Mouse (Mus musculus) inflammation-experienced regulatory T-cells, adult 16 weeks (primary cell): ENCODE results near the gene Nhlh2. TPM values are rescaled to one million over a fixed set of nuclear protein-coding genes. Genes with fewer than 3 reads are reported as not detected.

Source experiments
- polyA plus RNA-seq: library from polyadenylated mRNA; unstranded; fragments of 100-300 nt; shearing (Covaris generic); gene quantifications from one replicate; pipeline ENCODE4 v1.2.1, GENCODE M21; 2017

Gene Nhlh2
- polyA plus RNA-seq = not detected

DNA sequence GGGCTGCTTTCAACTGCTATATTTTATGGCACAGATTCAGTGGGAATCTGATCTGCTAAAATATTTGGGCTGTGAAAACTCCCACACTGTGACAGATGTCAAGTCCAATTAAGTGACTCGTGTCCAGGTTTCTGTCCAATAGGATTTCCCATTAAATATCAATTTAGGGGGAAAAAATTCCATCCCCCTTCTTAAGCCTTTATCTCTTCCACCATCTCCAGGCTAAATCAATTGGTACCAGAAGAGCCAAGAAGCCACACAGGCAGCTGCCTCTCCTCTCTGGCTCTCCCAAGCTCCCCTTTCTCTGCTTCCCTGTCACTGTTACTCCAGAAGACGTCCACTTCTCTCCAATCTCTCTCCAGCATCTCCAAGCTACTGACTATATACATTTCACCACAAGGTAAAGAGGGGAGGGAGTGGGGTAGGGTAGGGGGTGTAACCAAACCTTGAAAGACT is at the start of gene Nhlh2:
TSS of gene Nhlh2 (plus strand) at position 151 of the 456 bp plus-strand sequence.

Other genes with a start within 250 kb of the Nhlh2 start
- not detected for gene Mab21l3, start 161.1 kb upstream of the Nhlh2 start, polyA plus RNA-seq
- 10.2 TPM for gene Slc22a15, start 85.6 kb upstream of the Nhlh2 start, polyA plus RNA-seq
- not detected for gene Casq2, start 76.3 kb downstream of the Nhlh2 start, polyA plus RNA-seq
- 0.34 TPM for gene Vangl1, start 194.6 kb downstream of the Nhlh2 start, polyA plus RNA-seq